In the genomic region with DNA sequence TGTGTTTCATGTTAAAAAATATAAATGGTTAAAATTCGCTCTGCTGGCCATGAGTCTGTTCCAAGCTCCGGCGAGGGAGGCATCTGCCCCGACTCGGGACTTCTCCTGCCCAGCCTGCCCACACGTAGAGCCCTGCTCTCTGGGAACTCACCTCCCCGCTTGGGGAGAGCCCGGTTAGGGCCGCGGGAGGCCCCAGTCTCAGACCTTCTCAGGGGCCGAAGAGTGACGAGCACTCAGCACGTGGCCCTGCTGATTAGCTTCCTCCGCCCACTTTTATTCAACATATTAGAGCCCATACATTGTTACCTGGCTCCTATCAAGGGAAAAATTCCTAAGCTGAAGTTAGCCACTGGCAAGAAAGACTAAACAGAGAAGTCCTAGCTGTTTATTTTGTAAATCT, we compare ENCODE assay signal across 10 mouse cellular contexts. TPM values are rescaled to one million over a fixed set of nuclear protein-coding genes. Genes with fewer than 3 reads are reported as not detected.
DNase-seq lines count a peak whose midpoint lies in the region; ATAC-seq and TF ChIP-seq lines count a peak whose summit lies in the region.
"Had no signal": no experiment of that assay in that cellular context is flagged by ENCODE, and none has a peak within 500 bp of the region (broad histone marks: within the 10 kb centered on the region; RNA-seq: fewer than 3 reads in every experiment).

No protein-coding gene starts in this region.

- no peak for ATAC-seq in heart, embryonic 12.5 days (ENCODE audit: insufficient number of reproducible peaks, low FRiP score)
- no peak for ATAC-seq in intestine, postnatal 0 days

- no peaks in the 10 kb centered on the region for H3K4me1 ChIP-seq in heart, adult 2 months (ENCODE audit: control insufficient read depth, insufficient read depth, low read length)
- H3K4me1 ChIP-seq in heart, embryonic 12.5 days (replicated peaks): no peaks in the 10 kb centered on the region
- H3K4me1 ChIP-seq in intestine, postnatal 0 days (replicated peaks; ENCODE audit: control insufficient read depth, insufficient read depth, low read length): no peaks in the 10 kb centered on the region
- no peaks in the 10 kb centered on the region for H3K4me1 ChIP-seq in forebrain, embryonic 10.5 days
- H3K4me1 ChIP-seq: limb, embryonic 12.5 days had no signal

- DNase-seq in heart, adult 2 months: peak; percentile 22 to 49
- DNase-seq in NIH3T3 (ENCODE audit: low read depth): peak; percentile 75
- peak; percentile 65 for DNase-seq in cerebellum, adult 9-11 months
- DNase-seq in kidney, postnatal 25 days: peak; percentile 28 to 77
- peak; percentile 3 to 11 for DNase-seq in natural killer cell, adult 2 months (ENCODE audit: low spot score in 2 of 2)
- no peak for DNase-seq in forebrain, embryonic 10.5 days (ENCODE audit: extremely low spot score, low spot score)

- no peak for TF ChIP-seq POLR2A in heart, adult 2 months (IDR thresholded peaks at IDR 0.05; ENCODE audit: insufficient read depth, low read depth, low read length)

- no peak for TF ChIP-seq CTCF in heart, adult 2 months (IDR thresholded peaks at IDR 0.05)
- TF ChIP-seq CTCF in intestine, postnatal 0 days (IDR thresholded peaks at IDR 0.05; ENCODE audit: low read depth): no peak

- intact Hi-C loops in heart, adult 2 months (cut with DNase I): no loop called here

- no peak overlapping the region for H3K27ac ChIP-seq in heart, adult 2 months
- no peak overlapping the region for H3K27ac ChIP-seq in heart, embryonic 12.5 days (ENCODE audit: poor library complexity, severe bottlenecking)
- no peak overlapping the region for H3K27ac ChIP-seq in intestine, postnatal 0 days (ENCODE audit: low read depth, low read length)
- no peak overlapping the region for H3K27ac ChIP-seq in forebrain, embryonic 10.5 days
- H3K27ac ChIP-seq: limb, embryonic 12.5 days had no signal

- H3K9me3 ChIP-seq in heart, embryonic 12.5 days (replicated peaks): peaks cover 28% of the 10 kb centered on the region
- H3K9me3 ChIP-seq in intestine, postnatal 0 days (ENCODE audit: control insufficient read depth): no peaks in the 10 kb centered on the region
- H3K9me3 ChIP-seq in forebrain, embryonic 10.5 days: peaks cover 57% of the 10 kb centered on the region

- no peaks in the 10 kb centered on the region for H3K27me3 ChIP-seq in heart, adult 2 months (ENCODE audit: control insufficient read depth, insufficient read depth, low read length)
- no peaks in the 10 kb centered on the region for H3K27me3 ChIP-seq in heart, embryonic 12.5 days (replicated peaks)
- no peaks in the 10 kb centered on the region for H3K27me3 ChIP-seq in intestine, postnatal 0 days (replicated peaks; ENCODE audit: control insufficient read depth, insufficient read depth, low read length)
- no peaks in the 10 kb centered on the region for H3K27me3 ChIP-seq in forebrain, embryonic 10.5 days (ENCODE audit: poor library complexity, severe bottlenecking)
- H3K27me3 ChIP-seq: limb, embryonic 12.5 days had no signal

- TF ChIP-seq EP300 in heart, adult 2 months (IDR thresholded peaks at IDR 0.05; ENCODE audit: insufficient read depth, low read depth, low read length): no peak

- H3K4me3 ChIP-seq in heart, adult 2 months: no peak overlapping the region
- H3K4me3 ChIP-seq in heart, embryonic 12.5 days: no peak overlapping the region
- H3K4me3 ChIP-seq in intestine, postnatal 0 days (ENCODE audit: low read depth, low read length): no peak overlapping the region
- no peak overlapping the region for H3K4me3 ChIP-seq in forebrain, embryonic 10.5 days
- H3K4me3 ChIP-seq: erythroblast, embryonic 14.5 days; limb, embryonic 12.5 days had no signal

- WGBS in heart, adult 2 months: 86% methylated on average over 14 of the region's 14 CpGs
- WGBS in heart, embryonic 12.5 days: 86% methylated on average over 14 of the region's 14 CpGs
- WGBS in intestine, postnatal 0 days: 89% methylated on average over 14 of the region's 14 CpGs
- WGBS in forebrain, embryonic 10.5 days: 88% methylated on average over 14 of the region's 14 CpGs

- no peak overlapping the region for H3K9ac ChIP-seq in heart, adult 2 months (ENCODE audit: low read depth, low read length)
- no peak overlapping the region for H3K9ac ChIP-seq in heart, embryonic 12.5 days
- no peak overlapping the region for H3K9ac ChIP-seq in intestine, postnatal 0 days (ENCODE audit: low read depth, low read length)
- H3K9ac ChIP-seq: limb, embryonic 12.5 days had no signal

- no peak overlapping the region for H3K4me2 ChIP-seq in heart, embryonic 12.5 days
- H3K4me2 ChIP-seq in intestine, postnatal 0 days (replicated peaks; ENCODE audit: low read depth): no peak overlapping the region
- H3K4me2 ChIP-seq: limb, embryonic 12.5 days had no signal

- H3K36me3 ChIP-seq in heart, adult 2 months (ENCODE audit: control insufficient read depth, insufficient read depth, low read length): no peaks in the 10 kb centered on the region
- H3K36me3 ChIP-seq in heart, embryonic 12.5 days: no peaks in the 10 kb centered on the region
- H3K36me3 ChIP-seq in intestine, postnatal 0 days (ENCODE audit: control insufficient read depth, insufficient read depth): no peaks in the 10 kb centered on the region
- no peaks in the 10 kb centered on the region for H3K36me3 ChIP-seq in forebrain, embryonic 10.5 days (replicated peaks)
- H3K36me3 ChIP-seq: limb, embryonic 12.5 days had no signal

- H3K79me2 ChIP-seq in heart, adult 2 months (replicated peaks; ENCODE audit: control insufficient read depth, insufficient read depth, low read length): no peaks in the 10 kb centered on the region

RNA-seq across cellular contexts. Expression of a gene that starts 51.0 kb away (rescaled TPM):
- not detected for total RNA-seq in heart, adult 2 months (2021)
- polyA plus RNA-seq in heart, adult 2 months (2012; rRNA removed): not detected in 2 replicates
- not detected in 2 replicates for polyA plus RNA-seq in heart, embryonic 12.5 days (2016; fragmentation: Nextera tagmentation; extraction: Ambion mirVana)
- polyA plus RNA-seq in intestine, postnatal 0 days (2015; fragmentation: Nextera tagmentation; extraction: Ambion mirVana): not detected in 2 replicates
- not detected in 2 replicates for polyA plus RNA-seq in forebrain, embryonic 10.5 days (2016; fragmentation: Nextera tagmentation; extraction: Ambion mirVana)
- polyA plus RNA-seq: erythroblast, embryonic 14.5 days; limb, embryonic 12.5 days had no signal

RNA-seq across cellular contexts. Expression of a gene that starts 54.3 kb away (rescaled TPM):
- under 1 TPM in 1 of 2 experiments, not detected in 1; 0.16 TPM for total RNA-seq in heart, adult 2 months (2021)
- polyA plus RNA-seq in heart, adult 2 months (2012; rRNA removed): 1.00 TPM in 1 of 2 replicates, not detected in the other
- not detected in 2 replicates for polyA plus RNA-seq in heart, embryonic 12.5 days (2016; fragmentation: Nextera tagmentation; extraction: Ambion mirVana)
- 0.22 and 0.27 TPM in 2 replicates for polyA plus RNA-seq in intestine, postnatal 0 days (2015; fragmentation: Nextera tagmentation; extraction: Ambion mirVana)
- polyA plus RNA-seq in forebrain, embryonic 10.5 days (2016; fragmentation: Nextera tagmentation; extraction: Ambion mirVana): not detected in 2 replicates
- polyA plus RNA-seq: erythroblast, embryonic 14.5 days; limb, embryonic 12.5 days had no signal
